Mouse (Mus musculus) brain, embryonic 14.5 days (tissue): ENCODE measurements around the gene Prox1.

Experiments
- CTCF ChIP-seq: fragments of 200-500 bp; IDR thresholded peaks from 2 replicates; pipeline ENCODE4 v1.5.1; 2012; ENCODE audit warnings: inconsistent platforms, mild to moderate bottlenecking, moderate library complexity, borderline replicate concordance; ENCODE audit not compliant: insufficient read depth, insufficient read length; ENCODE audit errors: extremely low read depth
- POLR2A ChIP-seq: fragments of 200-500 bp; IDR thresholded peaks from 2 replicates; pipeline ENCODE4 v1.6.1; 2012; ENCODE audit warnings: mild to moderate bottlenecking, inconsistent platforms, borderline replicate concordance; ENCODE audit not compliant: poor library complexity, insufficient read depth, insufficient read length, severe bottlenecking; ENCODE audit errors: extremely low read depth

- no peak for TF ChIP-seq CTCF
- TF ChIP-seq POLR2A, result no peak
These were observed 64.5 kb downstream of the Prox1 start for GRCm38 (mm10) chr1:190106060-190106459.
